Mouse (Mus musculus) left cerebral cortex, adult 2 months (tissue): Measurements from ENCODE around the gene Kcnj10. TPM values are rescaled to one million over a fixed set of nuclear protein-coding genes. Genes with fewer than 3 reads are reported as not detected.

ENCODE experiments used
- DNase-seq, 2 experiments: peaks; one replicate each; pipeline ENCODE4 v3.0.0; 2021 to 2022; ENCODE audit warnings: low spot score in 2 of 2, mixed read lengths in 1 of 2; ENCODE audit errors: extremely low spot score in 1 of 2
- H3K27ac ChIP-seq: fragments of 200-600 bp; 2 replicates; pipeline ENCODE4 v1.8.1; 2022
- H3K4me3 ChIP-seq: fragments of 200-600 bp; 2 replicates; pipeline ENCODE4 v1.8.1; 2022
- CTCF ChIP-seq: fragments of 200-600 bp; IDR thresholded peaks from 2 replicates; pipeline ENCODE4 v1.8.1; 2022; ENCODE audit warnings: antibody characterized with exemption, mild to moderate bottlenecking, moderate library complexity
- intact Hi-C: fragments of 180-260 bp; cut with DNase I; formaldehyde crosslinking; loops from one replicate; pipeline ENCODE4 v1.15.1; 2025
- total RNA-seq, 2 experiments: library from RNA; stranded (reverse); gene quantifications; 2 replicates each; pipeline ENCODE4 v1.2.3; 2021

Kcnj10 gene
- total RNA-seq, 2 experiments from 2014 or later, result 86.5 to 108 TPM

- no peak for TF ChIP-seq CTCF
- Histone ChIP-seq H3K27ac (no peak overlapping the region), H3K4me3 (no peak overlapping the region)
- DNase-seq, result no peak
- intact Hi-C loops, result no loop called here
Measured at GRCm38 (mm10) chr1:172392643-172393170, 51.7 kb downstream of the Kcnj10 start.

GRCm38 (mm10) chr1:172393739-172394138 lies 52.7 kb downstream of the Kcnj10 start:
- intact Hi-C loops, result no loop called here

GRCm38 (mm10) chr1:172396996-172397752 lies 56.2 kb downstream of the Kcnj10 start:
- H3K4me3 ChIP-seq, result no peak overlapping the region
- H3K27ac ChIP-seq, result no peak overlapping the region
- no peak for TF ChIP-seq CTCF
- intact Hi-C loops, result no loop called here
- DNase-seq, result no peak

More at GRCm38 (mm10) chr1:172393739-172394138, 52.7 kb downstream of the Kcnj10 start:
- no peak for TF ChIP-seq CTCF
- Histone ChIP-seq H3K4me3 (no peak overlapping the region), H3K27ac (no peak overlapping the region)
- DNase-seq, result no peak

GRCm38 (mm10) chr1:172406077-172406706 lies 65.2 kb downstream of the Kcnj10 start:
- Histone ChIP-seq H3K4me3 (no peak overlapping the region), H3K27ac (no peak overlapping the region)
- TF ChIP-seq CTCF, result no peak
- intact Hi-C loops, result no loop called here
- no peak for DNase-seq

GRCm38 (mm10) chr1:172408996-172409395 lies 68.0 kb downstream of the Kcnj10 start:
- no peak for DNase-seq
- intact Hi-C loops, result loop anchor here (1.0 kb wide), 1 partner anchor 224 kb away; no protein-coding TSS in a partner anchor
- no peak overlapping the region for H3K4me3 ChIP-seq
- TF ChIP-seq CTCF, result peak; percentile 99
- no peak overlapping the region for H3K27ac ChIP-seq

GRCm38 (mm10) chr1:172409431-172409830 lies 68.4 kb downstream of the Kcnj10 start:
- no peak overlapping the region for H3K4me3 ChIP-seq
- intact Hi-C loops, result loop anchor here (1.0 kb wide), 1 partner anchor 224 kb away; no protein-coding TSS in a partner anchor
- DNase-seq, result no peak
- H3K27ac ChIP-seq, result no peak overlapping the region
- no peak for TF ChIP-seq CTCF

GRCm38 (mm10) chr1:172410806-172411205 lies 69.8 kb downstream of the Kcnj10 start:
- TF ChIP-seq CTCF, result peak; percentile 82
- DNase-seq, result peak; percentile 36 to 54
- Histone ChIP-seq H3K27ac (no peak overlapping the region), H3K4me3 (no peak overlapping the region)
- intact Hi-C loops, result loop anchor here (1.0 to 2.0 kb wide), 2 partner anchors 912 to 988 kb away; no protein-coding TSS in a partner anchor

- intact Hi-C loops, result loop anchor here (1.0 kb wide), 1 partner anchor 78 kb away; no protein-coding TSS in a partner anchor
- peak; percentile 94 for TF ChIP-seq CTCF
- Histone ChIP-seq H3K4me3 (0 out of 2 replicates have a peak overlapping the region, but pooled peaks have one; percentile 28), H3K27ac (no peak overlapping the region)
- DNase-seq, result peak; percentile 70 to 79
Measured at GRCm38 (mm10) chr1:172412204-172412603, 71.2 kb downstream of the Kcnj10 start.

GRCm38 (mm10) chr1:172413491-172414230 lies 72.7 kb downstream of the Kcnj10 start:
- Histone ChIP-seq H3K4me3 (no peak overlapping the region), H3K27ac (no peak overlapping the region)
- intact Hi-C loops, result no loop called here
- DNase-seq, result no peak
- TF ChIP-seq CTCF, result no peak

- intact Hi-C loops, result no loop called here
- no peak overlapping the region for H3K4me3 ChIP-seq
Measured at GRCm38 (mm10) chr1:172414231-172414585, 73.2 kb downstream of the Kcnj10 start.

GRCm38 (mm10) chr1:172415061-172415460 lies 74.1 kb downstream of the Kcnj10 start:
- TF ChIP-seq CTCF, result no peak
- intact Hi-C loops, result no loop called here
- no peak for DNase-seq
- no peak overlapping the region for H3K4me3 ChIP-seq
- H3K27ac ChIP-seq, result no peak overlapping the region

More at GRCm38 (mm10) chr1:172414231-172414585, 73.2 kb downstream of the Kcnj10 start:
- TF ChIP-seq CTCF, result no peak
- DNase-seq, result no peak
- no peak overlapping the region for H3K27ac ChIP-seq

GRCm38 (mm10) chr1:172418173-172418572 lies 77.2 kb downstream of the Kcnj10 start:
- intact Hi-C loops, result no loop called here
- Histone ChIP-seq H3K27ac (no peak overlapping the region), H3K4me3 (no peak overlapping the region)
- DNase-seq, result no peak
- no peak for TF ChIP-seq CTCF
